Mouse (Mus musculus) ovary, adult 2 months (tissue): ENCODE measurements around the gene Cdca5. TPM values are rescaled to one million over a fixed set of nuclear protein-coding genes. Genes with fewer than 3 reads are reported as not detected.

ENCODE experiments used
- polyA plus RNA-seq: library from polyadenylated mRNA; depleted of rRNA; stranded (reverse); fragments of >200 nt; gene quantifications from 2 replicates; pipeline ENCODE4 v1.2.3, GENCODE M21; 2012; rRNA removed

Cdca5 gene
- polyA plus RNA-seq, 1 experiment, result 7.6 TPM

Other genes starting within 250 kb of the Cdca5 start
- gene Frmd8, start 209.7 kb upstream of the Cdca5 start, polyA plus RNA-seq, result 28.5 and 32.7 TPM in 2 replicates
- gene Slc25a45, start 207.2 kb upstream of the Cdca5 start, polyA plus RNA-seq, result 16.3 and 25.9 TPM in 2 replicates
- 0.72 and 0.84 TPM in 2 replicates for gene Tigd3, start 190.8 kb upstream of the Cdca5 start, polyA plus RNA-seq
- gene Dpf2, start 172.0 kb upstream of the Cdca5 start, polyA plus RNA-seq, result 104 and 124 TPM in 2 replicates
- gene Cdc42ep2, start 160.2 kb upstream of the Cdca5 start, polyA plus RNA-seq, result 8.6 and 9.2 TPM in 2 replicates
- gene Pola2, start 120.8 kb upstream of the Cdca5 start, polyA plus RNA-seq, result 29.1 and 51.7 TPM in 2 replicates
- not detected in 2 replicates for gene Slc22a20, start 98.8 kb upstream of the Cdca5 start, polyA plus RNA-seq
- gene Capn1, start 69.1 kb upstream of the Cdca5 start, polyA plus RNA-seq, result 43.3 and 43.5 TPM in 2 replicates
- gene Syvn1, start 38.4 kb upstream of the Cdca5 start, polyA plus RNA-seq, result 67.4 and 71.4 TPM in 2 replicates
- gene Mrpl49, start 27.2 kb upstream of the Cdca5 start, polyA plus RNA-seq, result 18.5 and 22.7 TPM in 2 replicates
- gene Fau, start 27.1 kb upstream of the Cdca5 start, polyA plus RNA-seq, result 2,067 and 2,719 TPM in 2 replicates
- gene Znhit2, start 23.8 kb upstream of the Cdca5 start, polyA plus RNA-seq, result 98.8 and 129 TPM in 2 replicates
- 64.3 and 73.1 TPM in 2 replicates for gene Tm7sf2, start 16.6 kb upstream of the Cdca5 start, polyA plus RNA-seq
- 102 and 114 TPM in 2 replicates for gene Vps51, start 7.8 kb upstream of the Cdca5 start, polyA plus RNA-seq
- not detected in 2 replicates for gene Tmem262, start 5.0 kb upstream of the Cdca5 start, polyA plus RNA-seq
- 0.52 and 0.77 TPM in 2 replicates for gene Gm28374, start 2.7 kb upstream of the Cdca5 start, polyA plus RNA-seq
- gene Zfpl1, start within 50 bp of the Cdca5 start, polyA plus RNA-seq, result 107 and 147 TPM in 2 replicates
- not detected in 2 replicates for gene AC131692.1, start 9.4 kb downstream of the Cdca5 start, polyA plus RNA-seq
- 0.57 and 0.89 TPM in 2 replicates for gene Naaladl1, start 20.8 kb downstream of the Cdca5 start, polyA plus RNA-seq
- gene Sac3d1, start 33.7 kb downstream of the Cdca5 start, polyA plus RNA-seq, result 95.3 and 147 TPM in 2 replicates
- gene Snx15, start 43.3 kb downstream of the Cdca5 start, polyA plus RNA-seq, result 30.1 and 33.9 TPM in 2 replicates
- 5.3 and 8.6 TPM in 2 replicates for gene Batf2, start 56.0 kb downstream of the Cdca5 start, polyA plus RNA-seq
- gene Arl2, start 56.6 kb downstream of the Cdca5 start, polyA plus RNA-seq, result 157 and 174 TPM in 2 replicates
- gene Majin, start 99.4 kb downstream of the Cdca5 start, polyA plus RNA-seq, result 0.44 and 0.75 TPM in 2 replicates
- 58.5 and 77.5 TPM in 2 replicates for gene Gpha2, start 141.4 kb downstream of the Cdca5 start, polyA plus RNA-seq
- 108 and 236 TPM in 2 replicates for gene Ppp2r5b, start 150.9 kb downstream of the Cdca5 start, polyA plus RNA-seq
- 59.3 and 62.5 TPM in 2 replicates for gene Atg2a, start 156.7 kb downstream of the Cdca5 start, polyA plus RNA-seq
- gene Ehd1, start 191.7 kb downstream of the Cdca5 start, polyA plus RNA-seq, result 255 and 442 TPM in 2 replicates
- 22.0 and 23.7 TPM in 2 replicates for gene Cdc42bpg, start 221.5 kb downstream of the Cdca5 start, polyA plus RNA-seq
- gene Men1, start 250.0 kb downstream of the Cdca5 start, polyA plus RNA-seq, result 91.9 and 113 TPM in 2 replicates